Mouse (Mus musculus): ENCODE results near the gene Iqschfp. TPM values are rescaled to one million over a fixed set of nuclear protein-coding genes. Genes with fewer than 3 reads are reported as not detected.

Iqschfp gene
- total RNA-seq, 2 experiments from 2014 or later: not detected

DNA sequence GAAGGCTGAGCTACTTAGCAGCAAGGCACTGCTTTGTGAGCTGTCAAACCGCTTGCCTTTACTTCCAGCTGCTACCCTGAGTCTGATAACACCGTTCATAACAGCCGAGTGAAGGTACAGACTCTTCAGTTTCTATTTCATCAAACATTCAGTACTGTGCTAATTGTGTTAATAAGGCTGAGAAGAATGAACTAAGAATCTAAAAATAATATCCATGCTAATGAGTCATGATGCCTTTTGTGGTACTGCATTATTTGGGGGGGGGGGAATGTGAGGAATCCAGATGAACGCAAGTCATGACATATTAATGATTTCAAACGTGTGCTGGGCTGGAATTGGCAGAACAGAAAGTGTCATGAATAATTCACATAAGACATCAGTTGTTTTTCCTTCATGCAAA, 513.7 kb downstream of the Iqschfp start:
- no peak for DNase-seq
- intact Hi-C loops (cut with DNase I): no loop called here
- TF ChIP-seq CTCF (IDR thresholded peaks at IDR 0.05): no peak

DNA sequence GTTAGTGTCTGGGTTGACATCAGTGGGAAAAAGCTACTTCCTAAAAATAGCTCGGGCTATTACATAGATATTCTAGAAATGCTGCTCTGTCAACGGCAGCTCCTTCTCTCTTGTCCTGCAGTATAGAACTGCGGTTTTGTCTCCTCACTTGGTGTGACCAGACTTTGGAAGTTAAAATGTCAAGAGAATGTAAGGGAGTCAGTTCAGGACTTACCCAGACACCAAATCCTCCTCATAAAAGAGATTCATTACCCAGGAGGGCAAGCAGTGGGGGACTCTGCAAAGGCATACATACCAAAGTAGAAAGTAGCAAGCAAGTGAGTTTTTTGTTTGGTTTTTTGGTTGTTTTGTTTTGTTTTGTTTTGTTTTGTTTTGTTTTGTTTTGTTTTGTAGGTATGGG, 520.2 kb downstream of the Iqschfp start:
- no peak overlapping the region for H3K4me3 ChIP-seq
- no peak for TF ChIP-seq CTCF (IDR thresholded peaks at IDR 0.05)
- DNase-seq: no peak
- intact Hi-C loops (cut with DNase I): no loop called here
- no peak overlapping the region for H3K27ac ChIP-seq

More for the DNA sequence above, 513.7 kb downstream of the Iqschfp start:
- no peak overlapping the region for H3K27ac ChIP-seq
- no peak overlapping the region for H3K4me3 ChIP-seq

DNA sequence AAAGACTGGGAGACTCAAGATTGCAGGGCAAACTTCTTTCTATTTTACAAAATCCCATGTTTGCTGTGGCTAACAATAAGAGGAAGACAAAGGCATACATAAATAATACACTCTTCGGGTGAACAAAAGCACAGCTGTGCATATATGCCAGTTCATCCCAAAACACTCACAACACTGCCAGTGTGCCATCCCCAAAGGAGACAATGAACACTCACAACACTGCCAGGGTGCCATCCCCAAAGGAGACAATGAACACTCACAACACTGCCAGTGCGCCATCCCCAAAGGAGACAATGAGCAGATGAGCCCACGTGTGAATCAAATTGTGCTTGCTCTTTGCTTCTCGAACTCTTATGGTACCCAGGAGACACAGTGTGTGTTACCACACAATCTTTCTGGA, 527.8 kb downstream of the Iqschfp start:
- TF ChIP-seq CTCF (IDR thresholded peaks at IDR 0.05): no peak
- no peak for DNase-seq
- intact Hi-C loops (cut with DNase I): no loop called here
- H3K4me3 ChIP-seq: no peak overlapping the region
- H3K27ac ChIP-seq: no peak overlapping the region

DNA sequence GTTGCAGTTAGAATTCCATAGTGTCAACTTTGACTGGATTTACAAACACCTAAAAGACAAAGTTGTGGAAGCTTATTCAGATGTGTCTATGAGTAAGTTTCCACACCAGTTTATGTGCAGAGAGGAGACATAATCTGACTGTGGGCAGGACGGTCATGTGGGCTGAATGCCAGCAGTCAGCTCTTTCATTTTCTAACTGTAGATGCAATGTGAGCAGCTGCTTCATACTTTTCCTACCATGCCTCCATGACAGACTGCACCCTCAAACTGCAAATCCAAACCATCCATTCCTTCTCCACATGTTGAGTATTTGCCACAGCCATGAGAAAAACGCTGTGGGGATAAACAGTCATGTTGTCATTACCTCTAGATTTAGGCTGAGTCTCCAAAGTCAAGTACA, 528.9 kb downstream of the Iqschfp start:
- Histone ChIP-seq H3K4me3 (no peak overlapping the region), H3K27ac (no peak overlapping the region)
- no peak for TF ChIP-seq CTCF (IDR thresholded peaks at IDR 0.05)
- intact Hi-C loops (cut with DNase I): no loop called here
- no peak for DNase-seq

DNA sequence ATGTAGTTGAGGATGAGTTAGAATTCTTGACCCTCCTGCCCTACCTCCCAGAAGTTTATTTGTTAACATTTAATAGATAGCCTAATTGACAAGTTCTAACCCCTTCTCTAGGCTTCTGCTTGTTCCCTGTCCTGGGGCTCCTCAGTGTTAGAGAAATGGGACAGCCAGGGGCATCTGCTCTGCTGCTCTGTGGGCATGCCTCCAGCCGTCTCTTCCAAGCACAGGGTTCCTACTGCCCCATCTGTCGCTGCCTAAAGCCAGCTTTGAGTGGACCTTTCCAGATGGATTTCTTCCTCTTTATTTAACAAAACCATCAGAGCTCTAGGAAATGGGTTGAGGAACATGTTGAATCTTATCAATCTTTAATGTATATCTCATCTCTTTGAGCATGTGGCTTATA, 529.8 kb downstream of the Iqschfp start:
- H3K4me3 ChIP-seq: no peak overlapping the region
- H3K27ac ChIP-seq: no peak overlapping the region
- DNase-seq: no peak
- intact Hi-C loops (cut with DNase I): no loop called here
- no peak for TF ChIP-seq CTCF (IDR thresholded peaks at IDR 0.05)

DNA sequence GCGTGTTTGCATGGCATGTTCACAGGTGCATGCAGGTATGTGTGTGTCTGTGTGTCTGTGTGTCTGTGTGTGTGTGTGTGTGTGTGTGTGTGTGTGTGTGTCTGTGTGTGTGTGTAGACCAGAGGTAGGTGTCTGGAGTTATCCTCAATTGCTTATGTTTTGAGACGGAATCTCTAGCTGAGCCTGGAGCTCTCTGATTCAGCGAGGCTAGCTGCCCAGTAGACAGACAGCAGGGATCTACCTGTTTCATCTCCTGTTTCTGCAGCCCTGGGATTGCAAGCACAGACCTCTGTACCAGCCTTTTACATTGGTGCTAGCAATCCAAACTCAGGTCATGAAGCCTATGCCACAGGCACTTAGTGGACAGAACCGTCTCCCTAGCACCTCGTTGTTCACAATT, 536.0 kb downstream of the Iqschfp start:
- H3K4me3 ChIP-seq: no peak overlapping the region
- no peak for DNase-seq
- no peak for TF ChIP-seq CTCF (IDR thresholded peaks at IDR 0.05)
- no peak overlapping the region for H3K27ac ChIP-seq
- intact Hi-C loops (cut with DNase I): no loop called here

DNA sequence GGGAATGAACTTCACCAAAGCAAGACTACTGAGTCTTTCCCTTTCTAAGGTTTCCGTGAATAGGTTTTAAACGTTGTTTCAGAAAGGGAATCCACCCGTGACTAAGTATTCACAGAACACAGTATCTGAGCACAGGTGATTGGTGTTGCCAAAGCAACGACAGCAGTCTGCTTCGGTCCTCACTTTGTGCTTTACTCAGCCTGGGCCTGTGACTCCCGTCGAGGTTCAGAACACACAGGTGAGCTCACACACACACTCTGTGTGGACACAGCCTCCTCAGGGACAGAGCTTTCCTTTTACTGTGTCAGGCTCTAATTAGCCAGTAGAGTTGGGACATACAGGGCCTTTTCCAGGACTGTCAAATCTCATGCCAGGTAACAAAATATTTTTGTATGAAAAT, 542.4 kb downstream of the Iqschfp start:
- no peak for TF ChIP-seq CTCF (IDR thresholded peaks at IDR 0.05)
- Histone ChIP-seq H3K27ac (no peak overlapping the region), H3K4me3 (no peak overlapping the region)
- intact Hi-C loops (cut with DNase I): no loop called here
- DNase-seq: no peak

DNA sequence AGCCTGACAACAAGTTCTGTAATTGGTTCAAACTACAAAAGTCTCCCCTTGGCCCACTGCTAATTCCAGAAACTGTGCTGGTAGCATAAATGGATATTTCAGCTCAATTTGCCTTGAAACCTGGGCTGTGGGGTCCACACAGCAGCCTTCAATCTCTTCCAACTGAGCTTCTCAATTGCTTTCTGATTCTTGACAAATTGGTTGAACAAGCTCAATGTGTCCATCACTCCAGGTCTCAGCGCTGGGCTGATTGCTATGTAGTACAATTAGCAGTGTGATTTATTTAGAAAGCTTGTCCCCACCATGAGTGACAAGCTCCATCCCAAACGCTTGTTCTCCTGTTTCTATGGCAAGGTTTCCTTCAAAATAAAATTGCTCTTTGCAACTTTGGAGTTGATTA, 542.9 kb downstream of the Iqschfp start:
- Histone ChIP-seq H3K27ac (no peak overlapping the region), H3K4me3 (no peak overlapping the region)
- intact Hi-C loops (cut with DNase I): no loop called here
- no peak for DNase-seq
- TF ChIP-seq CTCF (IDR thresholded peaks at IDR 0.05): no peak

DNA sequence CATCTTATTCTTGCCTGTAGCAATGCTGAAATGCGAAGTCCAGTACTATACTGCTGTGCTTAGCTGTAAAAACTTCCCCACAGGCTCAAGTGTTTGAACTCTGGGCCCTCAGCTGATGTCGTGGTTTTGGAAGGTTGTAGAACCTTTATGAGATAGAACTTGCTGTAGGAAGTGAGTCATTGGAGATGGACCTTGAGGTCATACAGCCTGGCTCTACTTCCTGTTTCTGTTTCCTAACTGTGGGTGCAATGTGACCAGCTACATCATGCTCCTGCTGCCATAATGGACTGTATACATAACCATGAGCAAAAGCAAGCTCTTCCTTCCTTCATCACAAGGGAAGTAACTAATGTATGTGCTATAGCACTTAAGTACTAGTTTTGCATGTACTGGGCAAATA, 556.4 kb downstream of the Iqschfp start:
- intact Hi-C loops (cut with DNase I): no loop called here
- Histone ChIP-seq H3K4me3 (no peak overlapping the region), H3K27ac (no peak overlapping the region)
- no peak for DNase-seq
- TF ChIP-seq CTCF (IDR thresholded peaks at IDR 0.05): no peak

DNA sequence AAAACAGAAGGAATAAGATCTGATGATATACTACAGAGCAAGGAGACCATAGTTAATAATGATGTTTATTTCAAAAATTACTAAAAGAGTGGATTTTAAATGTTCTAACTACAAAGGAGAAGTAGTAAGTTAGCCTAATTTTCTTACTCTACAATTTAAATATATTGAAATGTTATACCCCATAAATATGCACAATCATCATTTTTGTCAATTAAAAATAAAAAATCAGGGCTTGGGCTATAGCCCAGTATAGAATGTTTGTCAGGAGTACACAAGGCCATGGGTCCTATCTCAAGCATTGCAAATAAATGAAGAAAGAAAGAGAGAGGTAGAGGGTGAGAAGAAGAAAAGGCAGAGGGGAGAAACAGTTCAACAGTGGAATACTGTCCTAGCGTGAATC, 559.6 kb downstream of the Iqschfp start:
- no peak for DNase-seq
- no peak overlapping the region for H3K27ac ChIP-seq
- intact Hi-C loops (cut with DNase I): no loop called here
- H3K4me3 ChIP-seq: no peak overlapping the region
- TF ChIP-seq CTCF (IDR thresholded peaks at IDR 0.05): no peak

DNA sequence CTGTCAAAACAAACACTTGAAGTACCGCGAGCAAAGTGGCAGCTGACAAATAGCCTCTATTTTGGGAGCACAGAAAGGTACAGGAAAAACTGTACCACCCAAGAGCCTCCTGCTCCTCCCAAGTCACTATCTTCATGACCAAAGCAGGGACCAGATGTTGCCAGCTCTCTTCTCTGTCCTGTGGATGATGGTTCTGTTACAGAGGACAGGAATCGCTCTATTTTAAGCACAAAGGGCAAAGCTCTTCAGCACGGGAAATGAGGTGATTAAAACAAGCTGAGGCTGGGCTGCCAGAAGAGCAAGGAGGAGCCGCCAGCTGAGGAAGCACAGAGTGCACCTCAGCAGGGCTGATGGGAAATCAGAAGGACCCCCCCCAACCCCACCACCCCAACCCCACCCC, 561.2 kb downstream of the Iqschfp start:
- TF ChIP-seq CTCF (IDR thresholded peaks at IDR 0.05): no peak
- DNase-seq: no peak
- H3K27ac ChIP-seq: no peak overlapping the region
- intact Hi-C loops (cut with DNase I): no loop called here
- H3K4me3 ChIP-seq: no peak overlapping the region

DNA sequence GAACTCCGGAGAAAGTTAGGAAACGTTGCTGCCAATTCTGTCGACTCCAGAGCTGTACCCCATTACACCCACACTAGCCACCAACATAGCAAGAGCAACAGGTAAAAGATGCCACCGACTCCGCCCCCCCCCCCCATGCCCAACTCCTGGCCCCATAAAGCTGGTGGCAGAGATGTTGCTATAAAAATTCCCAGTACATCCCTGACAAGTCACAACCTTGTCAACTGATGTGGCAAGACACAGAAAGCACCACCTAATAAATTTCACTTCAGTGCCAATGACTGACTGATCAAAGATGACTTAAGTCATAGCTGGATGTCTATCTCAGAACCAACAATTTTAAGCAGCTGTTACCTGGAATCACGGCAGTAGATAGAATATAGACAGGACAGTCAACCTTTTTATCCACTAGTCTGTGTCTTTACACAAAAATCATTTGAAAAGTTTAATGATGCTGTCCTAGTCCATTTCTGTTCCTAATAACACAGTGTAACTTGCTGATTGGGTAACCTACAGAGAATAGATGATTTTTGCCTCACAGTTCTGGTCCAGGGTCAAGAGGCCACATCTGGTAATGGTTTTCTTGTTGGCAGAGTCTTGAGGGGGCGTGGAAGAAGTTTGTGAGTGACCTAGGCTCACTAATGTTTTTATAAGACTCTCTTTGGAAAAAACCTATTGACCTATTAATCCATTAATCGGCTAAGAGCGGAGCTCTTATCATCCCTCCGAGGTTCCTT, 561.9 kb downstream of the Iqschfp start:
- intact Hi-C loops (cut with DNase I): no loop called here
- peak; percentile 37 for DNase-seq
- no peak for TF ChIP-seq CTCF (IDR thresholded peaks at IDR 0.05)
- no peak overlapping the region for H3K4me3 ChIP-seq
- no peak overlapping the region for H3K27ac ChIP-seq

DNA sequence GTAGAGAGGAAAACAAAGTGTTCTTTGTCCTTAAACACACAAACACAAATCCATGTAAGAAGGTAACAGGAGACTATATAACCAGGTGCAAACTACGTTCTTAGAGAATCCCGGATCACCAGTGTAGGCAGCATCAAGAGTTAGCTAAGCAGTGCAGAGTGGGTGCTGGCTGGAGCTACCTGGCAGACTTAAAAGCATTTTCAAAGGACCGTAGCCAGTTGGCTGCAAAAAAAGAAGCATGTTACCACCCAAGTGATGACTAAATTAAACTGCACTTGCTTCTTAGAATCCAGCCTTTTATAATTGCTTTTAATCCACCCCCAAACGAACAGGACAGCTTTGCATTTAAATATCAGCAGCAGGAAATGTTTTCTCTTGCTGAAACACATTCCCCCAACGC, 574.6 kb downstream of the Iqschfp start:
- no peak for DNase-seq
- no peak for TF ChIP-seq CTCF (IDR thresholded peaks at IDR 0.05)
- no peak overlapping the region for H3K27ac ChIP-seq
- no peak overlapping the region for H3K4me3 ChIP-seq
- intact Hi-C loops (cut with DNase I): loop anchor here (10.0 kb wide), 1 partner anchor 248 kb away; no protein-coding TSS in a partner anchor

Data from gastrocnemius, adult 2 months (tissue).